Mouse (Mus musculus) splenic B cell, adult 2 months (primary cell): ENCODE results near the gene Snrnp48.

Experiments used
- DNase-seq: peaks from one replicate; pipeline ENCODE4 v3.0.0-alpha.2; 2011; ENCODE audit warnings: low read depth, low spot score
- H3K27me3 ChIP-seq: 2 replicates; pipeline ENCODE4 v1.6.1; 2012; ENCODE audit warnings: mild to moderate bottlenecking, low read length, moderate library complexity, mixed read lengths; ENCODE audit not compliant: control insufficient read depth, poor library complexity, insufficient read depth, severe bottlenecking
- H3K36me3 ChIP-seq: 2 replicates; pipeline ENCODE4 v1.6.1; 2012; ENCODE audit warnings: mild to moderate bottlenecking, low read length, moderate library complexity, mixed read lengths; ENCODE audit not compliant: control insufficient read depth, poor library complexity, insufficient read depth, severe bottlenecking

The Snrnp48 gene

DNA sequence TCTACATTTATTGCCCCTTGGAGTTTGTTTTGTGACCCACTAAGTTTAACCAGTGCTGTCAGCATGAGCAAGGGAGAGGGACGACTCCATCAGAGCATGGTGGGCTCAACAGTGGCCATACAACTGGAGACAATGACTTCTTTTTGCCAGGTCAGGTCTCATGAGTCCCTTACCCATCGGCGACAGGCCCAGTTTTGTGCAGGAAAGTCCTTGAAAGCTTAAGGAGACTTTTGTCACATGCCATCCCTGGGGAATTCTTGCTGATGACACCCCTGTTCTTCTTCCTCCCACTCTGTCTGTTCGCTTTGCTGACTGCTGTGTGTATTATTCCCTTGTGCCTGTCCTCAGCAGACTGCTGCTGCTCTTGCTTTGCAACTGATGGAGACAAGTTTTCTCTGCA, 27.7 kb downstream of the Snrnp48 start:
- H3K36me3 ChIP-seq: no peaks in the 10 kb centered on the region; the same call in 1 of the 2 replicates
- no peaks in the 10 kb centered on the region for H3K27me3 ChIP-seq
- DNase-seq: no peak

DNA sequence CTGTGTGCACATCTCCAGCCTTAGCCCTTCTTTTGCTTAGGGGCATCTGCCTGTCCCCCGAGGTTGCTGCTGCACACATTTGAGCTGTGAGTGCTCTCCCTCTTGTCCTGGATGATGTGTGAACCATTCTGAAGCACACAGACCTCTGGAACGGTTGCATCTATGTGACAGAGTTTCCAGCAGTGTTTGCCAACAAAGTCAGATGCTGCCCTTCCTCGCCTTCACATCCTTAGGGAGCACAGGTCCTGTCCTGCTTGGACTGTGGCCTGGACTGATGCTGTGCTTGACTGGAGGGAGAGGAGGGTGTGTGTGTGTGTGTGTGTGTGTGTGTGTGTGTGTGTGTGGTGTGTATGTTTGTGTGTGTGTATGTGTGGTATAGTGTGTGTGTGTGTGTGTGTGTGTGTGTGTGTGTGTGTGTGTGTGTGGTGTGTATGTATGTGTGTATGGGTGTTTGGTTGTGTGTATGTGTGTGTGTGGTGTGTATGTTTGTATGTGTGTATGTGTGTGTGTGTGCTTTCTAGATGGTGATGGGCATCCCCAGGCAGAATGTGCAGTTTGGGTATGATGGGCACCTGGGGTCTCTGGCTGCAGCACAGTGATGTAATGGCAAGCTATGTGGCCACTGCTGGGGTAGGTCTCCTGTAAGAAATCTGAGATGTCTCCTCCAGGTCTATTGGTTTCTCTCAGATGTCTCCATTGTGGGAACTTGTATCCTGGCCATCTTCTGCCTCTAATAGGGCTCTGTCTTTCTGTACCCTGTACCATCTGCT, 28.3 kb downstream of the Snrnp48 start:
- H3K36me3 ChIP-seq: no peaks in the 10 kb centered on the region; the same call in 1 of the 2 replicates
- no peak for DNase-seq
- H3K27me3 ChIP-seq: no peaks in the 10 kb centered on the region

DNA sequence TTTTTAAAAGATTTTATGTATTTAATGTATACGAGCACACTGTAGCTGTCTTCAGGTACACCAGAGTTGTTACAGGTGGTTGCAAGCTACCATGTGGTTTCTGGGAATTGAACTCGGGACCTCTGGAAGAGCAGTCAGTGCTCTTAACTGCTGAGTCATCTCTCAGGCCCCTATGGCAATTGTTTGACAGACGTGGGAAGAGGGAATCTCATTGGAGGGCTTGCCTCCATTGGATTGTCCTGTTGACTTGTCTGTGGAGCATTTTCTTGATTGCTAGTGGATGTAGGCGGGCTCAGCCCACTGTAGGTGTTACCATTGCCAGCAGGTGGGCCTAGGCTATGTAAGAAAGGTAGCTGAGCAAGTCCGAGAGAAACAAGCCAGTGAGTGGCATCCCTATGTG, 29.9 kb downstream of the Snrnp48 start:
- no peaks in the 10 kb centered on the region for H3K36me3 ChIP-seq
- no peaks in the 10 kb centered on the region for H3K27me3 ChIP-seq
- DNase-seq: no peak

DNA sequence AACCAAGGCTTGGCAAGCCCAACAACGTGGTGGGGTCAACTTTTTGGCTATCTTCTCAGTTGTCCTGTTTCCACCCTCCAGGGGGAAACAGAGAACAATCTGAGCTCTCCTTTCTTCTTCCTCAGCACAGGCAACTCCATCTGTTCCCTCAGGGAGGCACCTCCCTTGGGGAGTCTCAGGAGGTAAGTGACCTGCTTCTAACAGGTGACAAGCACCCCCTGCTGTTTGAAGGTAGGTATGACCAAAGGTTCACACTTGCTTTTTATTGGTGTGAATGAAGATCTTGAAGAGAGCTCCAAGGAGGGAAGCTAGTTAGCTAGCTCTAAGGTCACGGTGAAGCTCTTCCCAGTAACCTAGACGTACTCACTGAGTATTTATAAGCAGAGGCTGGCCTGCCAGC, 30.6 kb downstream of the Snrnp48 start:
- Histone ChIP-seq H3K36me3 (no peaks in the 10 kb centered on the region), H3K27me3 (no peaks in the 10 kb centered on the region)
- DNase-seq: peak; percentile 54

DNA sequence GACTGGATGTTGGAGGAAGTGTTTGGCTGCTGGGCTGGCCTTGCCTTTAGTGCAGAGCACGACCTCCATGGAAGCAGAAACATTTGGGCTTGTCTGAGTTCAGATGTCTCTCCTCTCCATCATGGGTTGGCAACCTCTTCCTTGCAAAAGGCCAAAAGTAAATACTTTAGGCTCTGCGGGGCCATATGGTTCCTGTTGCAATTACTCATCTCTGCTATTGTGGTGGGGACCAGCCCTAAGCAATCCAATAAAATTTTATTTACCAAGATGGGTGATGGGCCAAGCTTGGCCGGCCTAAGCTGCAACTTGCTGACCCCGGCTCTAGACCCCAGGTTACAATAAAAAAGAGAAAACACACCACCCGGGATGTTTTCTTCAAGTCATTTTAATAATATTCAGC, 43.4 kb downstream of the Snrnp48 start:
- no peak for DNase-seq
- Histone ChIP-seq H3K36me3 (no peaks in the 10 kb centered on the region), H3K27me3 (no peaks in the 10 kb centered on the region)

DNA sequence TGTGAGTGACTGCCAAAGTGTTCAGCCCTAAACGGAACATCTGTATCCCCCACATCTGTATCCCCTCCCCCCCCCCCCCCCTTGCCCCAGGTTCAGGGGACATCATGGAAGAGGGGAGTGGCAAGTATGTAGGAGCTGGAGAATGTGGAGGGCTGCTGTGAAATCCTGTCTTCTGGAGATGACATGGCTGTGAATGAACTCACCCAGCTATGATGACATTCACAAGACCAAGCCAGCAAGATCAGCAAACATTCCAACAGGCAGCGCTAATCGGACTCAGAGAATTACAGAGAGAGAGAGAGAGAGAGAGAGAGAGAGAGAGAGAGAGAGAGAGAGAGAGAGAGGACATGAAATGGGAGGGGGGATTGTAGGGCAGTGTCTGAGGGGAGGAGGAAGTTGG, 46.5 kb downstream of the Snrnp48 start:
- no peaks in the 10 kb centered on the region for H3K27me3 ChIP-seq
- DNase-seq: no peak
- no peaks in the 10 kb centered on the region for H3K36me3 ChIP-seq

DNA sequence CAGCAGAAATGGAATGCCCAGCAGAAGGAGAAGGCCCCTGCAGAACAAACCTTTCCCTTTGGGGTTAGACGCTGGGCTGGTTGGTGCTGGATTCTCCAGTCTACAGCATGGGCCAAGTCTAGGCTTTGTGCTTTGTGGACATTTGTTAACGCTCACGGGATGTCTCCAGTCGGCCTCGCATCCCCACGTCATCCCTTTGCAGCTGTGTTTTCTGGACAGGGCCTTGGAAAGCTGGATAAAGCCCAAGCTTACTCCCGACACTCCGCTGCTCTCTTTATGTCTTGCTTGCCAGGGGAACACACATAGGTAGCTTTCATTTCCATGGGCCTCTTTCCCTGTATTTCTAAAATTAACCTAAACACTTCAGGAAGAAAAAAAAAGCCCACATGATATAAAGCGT, 49.0 kb downstream of the Snrnp48 start:
- no peak for DNase-seq
- no peaks in the 10 kb centered on the region for H3K27me3 ChIP-seq
- H3K36me3 ChIP-seq: no peaks in the 10 kb centered on the region

DNA sequence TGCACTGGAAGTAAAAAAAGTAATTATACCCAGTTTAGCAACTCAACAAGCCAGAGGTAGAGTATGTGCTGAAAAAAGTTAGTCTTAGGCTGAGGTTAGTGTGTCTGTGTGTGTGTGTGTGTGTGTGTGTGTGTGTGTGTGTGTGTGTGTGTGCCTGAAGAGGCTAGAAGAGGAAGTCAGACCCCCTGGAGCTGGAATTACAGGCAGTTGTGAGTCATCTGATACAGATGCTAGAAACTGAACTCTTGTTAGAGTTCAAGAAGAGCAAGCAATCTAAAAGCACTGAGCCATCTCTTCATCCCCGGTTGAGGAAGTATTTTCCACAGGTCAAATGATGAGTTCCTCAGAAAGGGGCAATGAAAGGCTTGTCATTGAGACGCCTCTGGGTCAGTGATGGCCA, 54.2 kb downstream of the Snrnp48 start:
- H3K27me3 ChIP-seq: no peaks in the 10 kb centered on the region
- no peaks in the 10 kb centered on the region for H3K36me3 ChIP-seq
- no peak for DNase-seq

DNA sequence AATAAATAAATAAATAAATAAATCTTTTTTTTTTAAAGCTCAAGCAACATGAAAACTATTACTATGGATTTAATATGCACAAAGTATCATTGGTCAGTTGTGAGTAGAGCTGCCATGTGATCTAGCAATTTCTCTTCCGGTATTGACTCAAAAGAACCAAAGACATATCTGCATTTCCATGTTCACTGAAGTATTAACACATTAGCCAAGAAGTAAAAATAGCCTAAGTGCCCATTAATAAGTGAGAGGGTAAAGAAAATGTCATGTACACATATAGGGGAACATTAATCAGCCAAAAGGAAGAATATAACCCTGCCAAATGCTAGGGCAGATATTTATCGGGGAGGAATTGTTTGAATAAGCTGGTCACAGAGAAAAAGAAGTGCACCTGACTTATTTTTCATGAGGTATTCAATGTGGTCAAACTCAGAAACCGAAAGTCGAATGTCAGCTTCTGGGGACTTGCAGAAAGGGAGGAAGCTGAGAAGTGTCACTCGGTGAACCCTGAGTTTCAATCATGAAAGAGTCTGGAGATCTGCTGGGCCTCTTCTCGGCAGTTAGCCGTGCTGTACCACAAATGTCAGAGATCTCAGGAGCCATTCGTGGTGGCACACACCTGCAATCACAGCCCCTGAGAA, 64.4 kb downstream of the Snrnp48 start:
- peak; percentile 8 for DNase-seq
- Histone ChIP-seq H3K36me3 (no peaks in the 10 kb centered on the region), H3K27me3 (no peaks in the 10 kb centered on the region)

DNA sequence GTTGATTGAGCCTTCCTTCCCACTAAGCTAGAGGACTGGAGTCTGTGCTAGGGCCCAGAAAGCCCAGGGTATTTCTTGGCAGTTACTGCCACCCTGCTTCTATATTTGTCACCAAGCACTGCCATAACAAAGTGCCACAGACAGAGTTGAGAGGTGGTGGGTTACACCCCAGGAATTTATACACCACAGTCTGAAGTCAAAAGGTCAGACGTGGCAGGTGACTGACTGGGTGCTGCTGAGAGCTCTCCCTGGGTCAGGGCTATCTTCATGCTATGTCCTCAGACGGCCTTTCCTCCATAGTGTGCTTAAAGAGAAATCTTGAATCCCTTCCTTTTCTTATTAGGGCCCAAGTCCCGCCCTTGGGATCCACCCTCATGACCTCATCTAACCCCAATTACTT, 67.9 kb downstream of the Snrnp48 start:
- H3K36me3 ChIP-seq: no peaks in the 10 kb centered on the region
- no peaks in the 10 kb centered on the region for H3K27me3 ChIP-seq

More for the DNA sequence above, 67.9 kb downstream of the Snrnp48 start:
- DNase-seq: no peak
